Mouse (Mus musculus): Measurements from ENCODE around the gene Acp5. TPM values are rescaled to one million over a fixed set of nuclear protein-coding genes. Genes with fewer than 3 reads are reported as not detected.
A peak's percentile ranks its signal among the peaks of the same experiment; 100 is the strongest.

Acp5 gene
- total and polyA plus RNA-seq, 3 experiments = 15.6 to 17.4 TPM; not detected in 1

- TF ChIP-seq TAL1 (IDR thresholded peaks at IDR 0.05; ENCODE audit: low read length) = no peak
- peak; percentile 92 to 97 (median 97) for TF ChIP-seq CTCF (IDR thresholded peaks at IDR 0.05 in 2 of 3, conservative IDR thresholded peaks at IDR 0.05 in 1 of 3; ENCODE audit: control insufficient read depth in 1 of 3, insufficient read depth in 1 of 3, low read depth in 2 of 3, low read length in 3 of 3, poor library complexity in 1 of 3, severe bottlenecking in 1 of 3)
- TF ChIP-seq POLR2AphosphoS2 (IDR thresholded peaks at IDR 0.05; ENCODE audit: low read length) = no peak
- TF ChIP-seq MXI1 (IDR thresholded peaks at IDR 0.05; ENCODE audit: low read depth, low read length) = no peak
- peak; percentile 70 for TF ChIP-seq RAD21 (IDR thresholded peaks at IDR 0.05; ENCODE audit: low read depth, low read length)
- no peak for TF ChIP-seq KAT2A (conservative IDR thresholded peaks at IDR 0.05; ENCODE audit: low read depth, low read length)
- no peak; the same call in 1 of the 2 replicates for TF ChIP-seq JUND (IDR thresholded peaks at IDR 0.05; ENCODE audit: low read depth, low read length)
- no peak; the same call in 1 of the 2 replicates for TF ChIP-seq TBP (IDR thresholded peaks at IDR 0.05; ENCODE audit: low read depth, low read length)
- no peak for TF ChIP-seq GABPA (IDR thresholded peaks at IDR 0.05; ENCODE audit: low read depth, low read length)
- TF ChIP-seq NELFE (IDR thresholded peaks at IDR 0.05; ENCODE audit: low read depth, low read length) = no peak
- no peak for TF ChIP-seq MAZ (IDR thresholded peaks at IDR 0.05; ENCODE audit: low read depth, low read length)
- TF ChIP-seq SIN3A (IDR thresholded peaks at IDR 0.05; ENCODE audit: low read length) = 0 out of 2 replicates have a peak, but pooled peaks have one; percentile 6
These were observed 39.6 kb downstream of the Acp5 start (continued) for GRCm38 (mm10) chr9:22095854-22096307.

GRCm38 (mm10) chr9:22092746-22093145 lies 42.8 kb downstream of the Acp5 start:
- TF ChIP-seq MAZ (IDR thresholded peaks at IDR 0.05; ENCODE audit: low read depth, low read length) (no peak), ZNF384 (IDR thresholded peaks at IDR 0.05; ENCODE audit: low read depth, low read length) (peak; percentile 61; the same call in 1 of the 2 replicates), USF2 (IDR thresholded peaks at IDR 0.05; ENCODE audit: borderline replicate concordance in 1 of 2, insufficient read depth in 1 of 2, low read depth in 1 of 2, low read length in 2 of 2) (no peak), MYB (IDR thresholded peaks at IDR 0.05; ENCODE audit: low read depth, low read length) (no peak)
- Histone ChIP-seq H3K4me1 (ENCODE audit: control insufficient read depth in 1 of 2, insufficient read depth in 2 of 2, low read length in 2 of 2) (peaks cover 0 to 5% of the 10 kb centered on the region in 2 experiments; a peak in 2 of 4 replicates), H3K9me3 (replicated peaks; ENCODE audit: insufficient read depth, low read length) (no peaks in the 10 kb centered on the region), H3K4me3 (ENCODE audit: control insufficient read depth in 1 of 2, insufficient read depth in 1 of 2, low read depth in 2 of 2, low read length in 2 of 2) (no peak overlapping the region), H3K27me3 (ENCODE audit: control insufficient read depth in 1 of 2, insufficient read depth in 2 of 2, low read length in 2 of 2) (no peaks in the 10 kb centered on the region), H3K27ac (ENCODE audit: control insufficient read depth, low read depth, low read length) (no peak overlapping the region), H3K9ac (ENCODE audit: control insufficient read depth, low read depth, low read length, poor library complexity, severe bottlenecking) (no peak overlapping the region), H3K79me2 (ENCODE audit: control insufficient read depth, insufficient read depth, low read length, poor library complexity) (no peaks in the 10 kb centered on the region), H3K36me3 (ENCODE audit: control insufficient read depth in 1 of 2, insufficient read depth in 2 of 2, low read length in 2 of 2) (peaks cover 0 to 2% of the 10 kb centered on the region in 2 experiments; a peak in 1 of 4 replicates)
- no peak for DNase-seq (ENCODE audit: low read depth, low spot score)

- TF ChIP-seq ZC3H11A (IDR thresholded peaks at IDR 0.05; ENCODE audit: low read depth, low read length) = no peak
- no peak for TF ChIP-seq RCOR1 (IDR thresholded peaks at IDR 0.05; ENCODE audit: low read depth, low read length)
- no peak for TF ChIP-seq EP300 (IDR thresholded peaks at IDR 0.05; ENCODE audit: low read depth in 1 of 2, low read length in 2 of 2)
- no peak for TF ChIP-seq SIN3A (IDR thresholded peaks at IDR 0.05; ENCODE audit: low read length)
- no peak for TF ChIP-seq CHD1 (IDR thresholded peaks at IDR 0.05; ENCODE audit: low read depth, low read length)
- TF ChIP-seq NELFE (IDR thresholded peaks at IDR 0.05; ENCODE audit: low read depth, low read length) = no peak
- TF ChIP-seq MYB (IDR thresholded peaks at IDR 0.05; ENCODE audit: low read depth, low read length) = no peak
- TF ChIP-seq MYC (IDR thresholded peaks at IDR 0.05; ENCODE audit: low read depth, low read length) = no peak
- no peak for TF ChIP-seq GABPA (IDR thresholded peaks at IDR 0.05; ENCODE audit: low read depth, low read length)
- TF ChIP-seq GATA1 (IDR thresholded peaks at IDR 0.05; ENCODE audit: low read depth, low read length) = no peak
- no peak for TF ChIP-seq ZNF384 (IDR thresholded peaks at IDR 0.05; ENCODE audit: low read depth, low read length)
- TF ChIP-seq BHLHE40 (IDR thresholded peaks at IDR 0.05; ENCODE audit: borderline replicate concordance, low read depth, low read length) = no peak
- no peak for TF ChIP-seq MAX (IDR thresholded peaks at IDR 0.05; ENCODE audit: low read length)
- no peak for TF ChIP-seq USF1 (IDR thresholded peaks at IDR 0.05; ENCODE audit: low read depth, low read length)
- no peak for TF ChIP-seq TAL1 (IDR thresholded peaks at IDR 0.05; ENCODE audit: low read length)
- TF ChIP-seq CHD2 (IDR thresholded peaks at IDR 0.05; ENCODE audit: low read length) = no peak
- no peak for TF ChIP-seq POLR2AphosphoS5 (IDR thresholded peaks at IDR 0.05; ENCODE audit: borderline replicate concordance, low read depth, low read length)
- no peak overlapping the region for H3K9ac ChIP-seq (ENCODE audit: control insufficient read depth, low read depth, low read length, poor library complexity, severe bottlenecking)
These were observed 45.5 kb downstream of the Acp5 start for GRCm38 (mm10) chr9:22089986-22090385.

More at GRCm38 (mm10) chr9:22089986-22090385, 45.5 kb downstream of the Acp5 start:
- H3K9me3 ChIP-seq (replicated peaks; ENCODE audit: insufficient read depth, low read length) = no peaks in the 10 kb centered on the region
- H3K4me3 ChIP-seq (ENCODE audit: control insufficient read depth in 1 of 2, insufficient read depth in 1 of 2, low read depth in 2 of 2, low read length in 2 of 2) = no peak overlapping the region
- H3K36me3 ChIP-seq (ENCODE audit: control insufficient read depth in 1 of 2, insufficient read depth in 2 of 2, low read length in 2 of 2) = peaks cover 0 to 7% of the 10 kb centered on the region in 2 experiments; a peak in 2 of 4 replicates
- H3K4me1 ChIP-seq (ENCODE audit: control insufficient read depth in 1 of 2, insufficient read depth in 2 of 2, low read length in 2 of 2) = peaks cover 3 to 5% of the 10 kb centered on the region in 2 experiments; a peak in 3 of 4 replicates
- no peaks in the 10 kb centered on the region for H3K27me3 ChIP-seq (ENCODE audit: control insufficient read depth in 1 of 2, insufficient read depth in 2 of 2, low read length in 2 of 2)
- H3K27ac ChIP-seq (ENCODE audit: control insufficient read depth, low read depth, low read length) = no peak overlapping the region
- peaks cover 3% of the 10 kb centered on the region; the same call in 1 of the 2 replicates for H3K79me2 ChIP-seq (ENCODE audit: control insufficient read depth, insufficient read depth, low read length, poor library complexity)
- DNase-seq (ENCODE audit: low read depth, low spot score) = no peak

All from MEL (cell line).